Mouse (Mus musculus) heart, postnatal 0 days (tissue): ENCODE data around the gene Ebf4. TPM values are rescaled to one million over a fixed set of nuclear protein-coding genes. Genes with fewer than 3 reads are reported as not detected.
A peak's percentile ranks its signal among the peaks of the same experiment; 100 is the strongest.

ENCODE experiments used
- ATAC-seq: fragments of 200-750 bp; cut with Nextera tagmentation; 2 replicates; pipeline ENCODE4 v1.8.0; 2017; ENCODE audit warnings: low read depth, moderate number of reproducible peaks, moderate library complexity; ENCODE audit not compliant: insufficient read depth
- DNase-seq: peaks from one replicate; pipeline ENCODE4 v3.0.0-alpha.2; 2016; ENCODE audit warnings: low spot score
- H3K27ac ChIP-seq: fragments of 300-500 bp; sonication (generic); 2 replicates; pipeline ENCODE4 v1.5.1; 2014; ENCODE audit warnings: low read depth, mild to moderate bottlenecking
- H3K27me3 ChIP-seq: fragments of 300-500 bp; sonication (generic); 2 replicates; pipeline ENCODE4 v1.6.1; 2014; ENCODE audit warnings: low read length, mixed read lengths; ENCODE audit not compliant: control insufficient read depth, insufficient read depth
- H3K36me3 ChIP-seq: fragments of 300-500 bp; sonication (generic); replicated peaks from 2 replicates; pipeline ENCODE4 v1.6.1; 2014; ENCODE audit warnings: low read length, mixed read lengths; ENCODE audit not compliant: control insufficient read depth, insufficient read depth
- H3K4me1 ChIP-seq: fragments of 300-500 bp; sonication (generic); 2 replicates; pipeline ENCODE4 v1.6.1; 2014; ENCODE audit warnings: antibody characterized with exemption; ENCODE audit not compliant: control insufficient read depth, insufficient read depth
- H3K4me2 ChIP-seq: fragments of 300-500 bp; sonication (generic); 2 replicates; pipeline ENCODE4 v1.6.1; 2014; ENCODE audit warnings: low read depth, mild to moderate bottlenecking, low read length, moderate library complexity
- H3K4me3 ChIP-seq: fragments of 300-500 bp; sonication (generic); 2 replicates; pipeline ENCODE4 v1.5.1; 2014; ENCODE audit warnings: low read depth, low read length
- H3K9ac ChIP-seq: fragments of 300-500 bp; sonication (generic); replicated peaks from 2 replicates; pipeline ENCODE4 v1.6.1; 2014; ENCODE audit warnings: low read depth, low read length, mixed read lengths
- H3K9me3 ChIP-seq: fragments of 300-500 bp; sonication (generic); replicated peaks from 2 replicates; pipeline ENCODE4 v1.6.1; 2016; ENCODE audit warnings: low read length; ENCODE audit not compliant: control insufficient read depth
- CTCF ChIP-seq: IDR thresholded peaks from 2 replicates; pipeline ENCODE4 v1.5.1; 2016; ENCODE audit warnings: antibody characterized with exemption, control low read depth, low read depth
- EP300 ChIP-seq: IDR thresholded peaks from 2 replicates; pipeline ENCODE4 v1.6.1; 2016; ENCODE audit warnings: antibody characterized with exemption, low read depth
- WGBS: fragments of 180-500 bp; shearing (Covaris S2); extraction: QIAGEN DNeasy Blood & Tissue Kit; methylation state at CpG from one replicate; pipeline ENCODE4 v1.1.7; 2014; 5-methylcytosine and 5-hydroxymethylcytosine counted together
- polyA plus RNA-seq: library from polyadenylated mRNA; unstranded; fragments of >200 nt; fragmentation: Nextera tagmentation; extraction: Ambion mirVana; gene quantifications from 2 replicates; pipeline ENCODE4 v1.2.1, GENCODE M21; 2015
- total RNA-seq: library from RNA; depleted of rRNA; stranded (reverse); fragments of >200 nt; gene quantifications from 2 replicates; pipeline ENCODE4 v1.2.3, GENCODE M21; 2014; ENCODE audit warnings: low replicate concordance

Gene Ebf4
- total and polyA plus RNA-seq, 2 experiments from 2014 or later: 0.16 to 1.1 TPM

DNA sequence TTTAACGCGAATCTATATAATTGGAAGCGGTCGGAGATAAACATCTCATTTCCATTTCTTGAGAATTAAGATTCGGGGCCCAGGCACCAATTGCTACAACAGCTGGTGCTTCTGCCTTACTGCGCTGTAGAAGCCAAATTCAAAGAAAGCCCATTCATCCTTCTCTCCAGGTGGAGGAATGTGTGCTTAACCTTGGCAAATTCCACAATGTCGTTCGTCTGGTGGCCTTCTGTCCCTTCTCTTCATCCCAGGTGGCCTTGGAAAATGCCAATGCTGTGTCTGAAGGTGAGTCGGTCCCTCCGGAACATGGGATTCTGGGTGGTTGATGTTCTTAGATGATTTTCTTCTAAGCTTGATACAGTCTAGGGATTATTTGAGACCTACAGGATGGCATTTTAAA lies 20.1 kb upstream of the Ebf4 start:
- no peaks in the 10 kb centered on the region for H3K9me3 ChIP-seq
- TF ChIP-seq CTCF: no peak
- no peak for TF ChIP-seq EP300
- no peaks in the 10 kb centered on the region for H3K27me3 ChIP-seq
- peak overlapping the region; percentile 75 for H3K4me3 ChIP-seq
- H3K4me1 ChIP-seq: peaks cover 16% of the 10 kb centered on the region
- H3K9ac ChIP-seq: peak overlapping the region; percentile 70
- WGBS: under 1% methylated on average over 10 of the region's 10 CpGs
- DNase-seq (no peak), ATAC-seq (no peak)
- H3K27ac ChIP-seq: peak overlapping the region; percentile 87; the same call in 1 of the 2 replicates
- peak overlapping the region; percentile 77 for H3K4me2 ChIP-seq
- H3K36me3 ChIP-seq: peaks cover 40% of the 10 kb centered on the region

DNA sequence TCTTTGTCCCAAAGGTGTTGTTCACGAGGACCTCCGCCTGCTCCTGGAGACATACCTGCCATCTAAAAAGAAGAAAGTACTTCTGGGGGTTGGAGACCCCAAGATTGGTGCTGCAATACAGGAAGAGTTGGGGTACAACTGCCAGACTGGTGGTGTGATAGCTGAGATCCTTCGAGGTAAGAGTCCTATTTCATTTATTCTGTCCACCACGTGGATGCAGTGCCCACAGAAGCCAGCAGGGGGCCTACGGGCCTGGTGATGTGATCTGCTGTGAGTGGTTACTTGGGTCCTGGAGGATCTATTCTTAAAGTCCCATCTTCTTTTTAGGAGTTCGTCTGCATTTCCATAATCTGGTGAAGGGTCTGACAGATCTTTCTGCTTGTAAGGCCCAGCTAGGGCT lies 19.3 kb upstream of the Ebf4 start:
- DNase-seq (no peak), ATAC-seq (no peak)
- no peak for TF ChIP-seq EP300
- peak; percentile 57 for TF ChIP-seq CTCF
- no peak overlapping the region for H3K27ac ChIP-seq
- H3K9me3 ChIP-seq: no peaks in the 10 kb centered on the region
- H3K9ac ChIP-seq: no peak overlapping the region
- peaks cover 48% of the 10 kb centered on the region for H3K36me3 ChIP-seq
- H3K4me2 ChIP-seq: peak overlapping the region; percentile 77
- H3K27me3 ChIP-seq: no peaks in the 10 kb centered on the region
- 48% methylated on average over 6 of the region's 6 CpGs for whole genome bisulfite sequencing
- peak overlapping the region; percentile 75; the same call in 1 of the 2 replicates for H3K4me3 ChIP-seq
- H3K4me1 ChIP-seq: peaks cover 16% of the 10 kb centered on the region

DNA sequence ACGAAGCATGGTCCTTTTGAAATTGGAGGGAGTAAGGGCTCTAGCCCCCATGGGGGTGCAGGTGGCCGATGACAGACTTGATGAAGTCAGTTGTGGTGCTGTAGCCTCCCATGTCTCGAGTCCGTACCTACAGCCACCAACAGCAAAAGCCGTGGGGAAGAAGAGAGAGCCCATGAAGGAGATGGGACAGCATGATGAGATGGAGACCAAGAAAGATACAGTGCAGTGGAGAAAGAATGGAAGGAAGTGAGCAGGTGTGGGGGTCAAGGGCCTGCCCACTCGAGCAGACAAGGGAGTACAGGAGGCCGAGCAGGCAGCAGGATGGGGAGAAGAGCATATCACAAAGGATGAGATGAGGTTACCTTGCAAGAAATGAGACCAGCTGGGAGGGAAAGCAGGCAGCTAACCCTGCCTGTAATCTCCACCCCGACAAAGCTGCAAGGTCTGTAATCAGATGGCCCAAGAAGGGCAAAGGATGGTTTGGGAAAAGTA lies 15.3 kb upstream of the Ebf4 start:
- no peak for ATAC-seq

DNA sequence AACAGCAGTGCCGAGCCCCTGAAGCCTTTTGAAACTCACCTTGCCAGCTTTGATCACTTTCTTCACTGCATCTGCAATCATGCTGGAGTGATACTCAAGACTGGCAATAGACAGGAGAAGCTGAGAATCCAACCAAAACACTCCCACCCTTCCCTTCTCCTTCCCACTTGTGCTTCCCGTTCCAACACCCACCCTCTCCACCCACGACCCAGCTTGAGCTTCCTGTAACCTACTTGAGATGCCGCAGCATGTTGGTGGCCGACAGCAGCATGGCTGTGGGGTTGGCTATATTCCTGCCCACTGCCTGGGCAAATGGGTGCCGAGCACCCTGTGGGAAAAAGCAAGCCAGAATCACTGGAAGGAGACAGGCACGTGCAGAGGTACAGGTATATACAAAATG lies 14.7 kb upstream of the Ebf4 start:
- H3K36me3 ChIP-seq: peaks cover 59% of the 10 kb centered on the region
- no peak for ATAC-seq
- no peak for TF ChIP-seq CTCF
- TF ChIP-seq EP300: no peak
- WGBS: 57% methylated on average over 7 of the region's 7 CpGs
- H3K4me3 ChIP-seq: no peak overlapping the region
- H3K27me3 ChIP-seq: no peaks in the 10 kb centered on the region
- no peak overlapping the region for H3K4me2 ChIP-seq
- peaks cover 12% of the 10 kb centered on the region for H3K4me1 ChIP-seq
- no peak for DNase-seq
- no peaks in the 10 kb centered on the region for H3K9me3 ChIP-seq
- H3K27ac ChIP-seq: no peak overlapping the region
- no peak overlapping the region for H3K9ac ChIP-seq

More for the DNA sequence above, 15.3 kb upstream of the Ebf4 start:
- TF ChIP-seq EP300: no peak
- no peak for TF ChIP-seq CTCF
- Histone ChIP-seq H3K36me3 (peaks cover 59% of the 10 kb centered on the region), H3K9me3 (no peaks in the 10 kb centered on the region), H3K27ac (no peak overlapping the region), H3K4me2 (no peak overlapping the region), H3K9ac (no peak overlapping the region), H3K4me3 (no peak overlapping the region), H3K27me3 (no peaks in the 10 kb centered on the region), H3K4me1 (peaks cover 17% of the 10 kb centered on the region)
- DNase-seq: no peak
- WGBS: 42% methylated on average over 8 of the region's 8 CpGs

DNA sequence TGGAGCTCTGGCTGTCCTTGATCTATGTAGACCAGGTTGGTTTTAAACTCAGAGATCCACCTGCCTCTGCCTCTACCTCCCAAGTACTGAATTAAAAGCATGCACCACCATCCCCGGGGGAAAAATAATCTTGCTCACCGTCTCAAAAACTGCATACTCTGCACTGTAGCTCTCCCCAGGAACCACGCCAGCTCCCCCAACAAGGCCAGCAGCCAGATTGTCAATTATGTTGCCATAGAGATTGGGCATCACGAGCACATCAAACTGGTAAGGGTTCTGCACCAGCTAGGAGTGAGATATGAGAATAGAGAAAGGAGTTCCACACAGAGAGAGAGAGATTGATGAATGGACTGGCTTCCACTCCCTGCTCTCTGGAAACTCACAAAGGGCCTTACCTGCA lies 14.2 kb upstream of the Ebf4 start:
- Histone ChIP-seq H3K4me1 (peaks cover 8% of the 10 kb centered on the region), H3K36me3 (peaks cover 56% of the 10 kb centered on the region), H3K27me3 (no peaks in the 10 kb centered on the region), H3K4me2 (no peak overlapping the region), H3K9ac (no peak overlapping the region), H3K27ac (no peak overlapping the region), H3K4me3 (no peak overlapping the region), H3K9me3 (no peaks in the 10 kb centered on the region)
- TF ChIP-seq CTCF: no peak
- no peak for TF ChIP-seq EP300
- DNase-seq (no peak), ATAC-seq (no peak)
- WGBS: 63% methylated on average over 4 of the region's 4 CpGs

DNA sequence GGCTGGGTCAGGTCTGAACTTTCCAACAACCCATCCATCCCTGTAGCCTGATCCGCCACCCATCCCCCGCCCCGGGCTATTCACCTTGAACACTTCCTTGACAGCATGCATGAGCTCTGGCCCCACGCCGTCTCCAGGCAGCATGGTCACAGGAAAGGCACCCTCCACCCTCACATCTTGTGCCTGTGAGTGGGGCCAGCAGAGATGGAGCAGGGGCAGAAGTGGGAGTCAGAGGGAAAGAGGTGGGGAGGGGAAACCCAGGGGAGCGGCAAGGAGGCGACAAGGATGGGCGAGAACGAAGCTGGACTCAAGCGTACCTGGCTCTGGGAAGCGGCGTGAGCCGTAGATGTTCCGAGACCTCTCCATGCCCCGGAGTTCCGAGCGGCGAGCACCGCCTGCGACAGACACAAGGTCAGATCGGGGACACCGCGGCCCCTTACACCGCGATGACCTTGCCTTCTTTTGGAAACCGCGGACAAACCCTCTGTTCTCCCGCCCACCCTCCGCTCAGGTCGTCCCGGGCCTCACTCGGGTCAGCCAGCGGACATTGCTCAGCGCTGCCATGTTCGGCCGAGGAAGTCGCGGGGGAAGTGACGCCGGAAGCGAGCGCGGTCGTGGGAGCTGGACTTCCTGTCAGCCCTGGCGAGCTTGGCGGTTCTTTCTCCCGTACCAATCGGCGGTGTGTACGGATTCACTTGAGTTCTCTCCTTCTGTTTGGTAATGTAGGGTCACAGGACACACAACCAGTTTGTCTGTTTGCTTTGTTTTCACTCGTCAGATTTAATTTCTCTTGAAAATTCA lies 10.9 kb upstream of the Ebf4 start, which contains the start of gene Idh3b:
Idh3b (minus strand) TSS at position 694 of the 801 bp plus-strand sequence.
- TF ChIP-seq EP300 (no peak), CTCF (no peak)
- ATAC-seq: peak; percentile 93
- under 1% methylated on average over 51 of the region's 51 CpGs for WGBS

More for the DNA sequence above, 10.9 kb upstream of the Ebf4 start, which contains the start of gene Idh3b:
- Histone ChIP-seq H3K36me3 (peaks cover 27% of the 10 kb centered on the region), H3K27ac (peak within 1 kb of the TSS; percentile 95), H3K4me2 (peak within 1 kb of the TSS; percentile 84), H3K9me3 (no peaks in the 10 kb centered on the region), H3K27me3 (no peaks in the 10 kb centered on the region), H3K4me3 (peak within 1 kb of the TSS; percentile 87), H3K9ac (peak within 1 kb of the TSS; percentile 82), H3K4me1 (peaks cover 8% of the 10 kb centered on the region)
- DNase-seq: peak; percentile 85
